Mouse (Mus musculus) liver, embryonic 12.5 days (tissue): ENCODE measurements around the gene Ube3b. TPM values are rescaled to one million over a fixed set of nuclear protein-coding genes. Genes with fewer than 3 reads are reported as not detected.

Experiments
- ATAC-seq: fragments of 200-750 bp; cut with Nextera tagmentation; 2 replicates; pipeline ENCODE4 v1.8.0; 2017; ENCODE audit warnings: moderate number of reproducible peaks, mild to moderate bottlenecking, moderate library complexity
- H3K27ac ChIP-seq: fragments of 300-500 bp; sonication (generic); 2 replicates; pipeline ENCODE4 v1.5.1; 2016; ENCODE audit warnings: mild to moderate bottlenecking
- H3K27me3 ChIP-seq: fragments of 300-500 bp; sonication (generic); replicated peaks from 2 replicates; pipeline ENCODE4 v1.6.1; 2016; ENCODE audit warnings: mild to moderate bottlenecking, moderate library complexity
- H3K36me3 ChIP-seq: fragments of 300-500 bp; sonication (generic); 2 replicates; pipeline ENCODE4 v1.6.1; 2016; ENCODE audit warnings: mild to moderate bottlenecking, moderate library complexity
- H3K4me1 ChIP-seq: fragments of 300-500 bp; sonication (generic); 2 replicates; pipeline ENCODE4 v1.6.1; 2016
- H3K4me2 ChIP-seq: fragments of 300-500 bp; sonication (generic); 2 replicates; pipeline ENCODE4 v1.6.1; 2016; ENCODE audit warnings: mild to moderate bottlenecking, moderate library complexity
- H3K4me3 ChIP-seq: fragments of 300-500 bp; sonication (generic); 2 replicates; pipeline ENCODE4 v1.5.1; 2016; ENCODE audit warnings: mild to moderate bottlenecking, moderate library complexity
- H3K9ac ChIP-seq: fragments of 300-500 bp; sonication (generic); 2 replicates; pipeline ENCODE4 v1.6.1; 2016; ENCODE audit warnings: mild to moderate bottlenecking, moderate library complexity
- H3K9me3 ChIP-seq: fragments of 300-500 bp; sonication (generic); replicated peaks from 2 replicates; pipeline ENCODE4 v1.6.1; 2016; ENCODE audit warnings: mild to moderate bottlenecking, moderate library complexity
- WGBS: fragments of 180-500 bp; shearing (Covaris S2); methylation state at CpG from one replicate; pipeline ENCODE4 v1.1.7; 2016; ENCODE audit not compliant: insufficient replicate concordance; 5-methylcytosine and 5-hydroxymethylcytosine counted together
- polyA plus RNA-seq: library from polyadenylated mRNA; unstranded; fragments of >200 nt; fragmentation: Nextera tagmentation; extraction: Ambion mirVana; gene quantifications from 2 replicates; pipeline ENCODE4 v1.2.1, GENCODE M21; 2016

Gene Ube3b
- polyA plus RNA-seq, 1 experiment from 2014 or later = 26.5 TPM

DNA sequence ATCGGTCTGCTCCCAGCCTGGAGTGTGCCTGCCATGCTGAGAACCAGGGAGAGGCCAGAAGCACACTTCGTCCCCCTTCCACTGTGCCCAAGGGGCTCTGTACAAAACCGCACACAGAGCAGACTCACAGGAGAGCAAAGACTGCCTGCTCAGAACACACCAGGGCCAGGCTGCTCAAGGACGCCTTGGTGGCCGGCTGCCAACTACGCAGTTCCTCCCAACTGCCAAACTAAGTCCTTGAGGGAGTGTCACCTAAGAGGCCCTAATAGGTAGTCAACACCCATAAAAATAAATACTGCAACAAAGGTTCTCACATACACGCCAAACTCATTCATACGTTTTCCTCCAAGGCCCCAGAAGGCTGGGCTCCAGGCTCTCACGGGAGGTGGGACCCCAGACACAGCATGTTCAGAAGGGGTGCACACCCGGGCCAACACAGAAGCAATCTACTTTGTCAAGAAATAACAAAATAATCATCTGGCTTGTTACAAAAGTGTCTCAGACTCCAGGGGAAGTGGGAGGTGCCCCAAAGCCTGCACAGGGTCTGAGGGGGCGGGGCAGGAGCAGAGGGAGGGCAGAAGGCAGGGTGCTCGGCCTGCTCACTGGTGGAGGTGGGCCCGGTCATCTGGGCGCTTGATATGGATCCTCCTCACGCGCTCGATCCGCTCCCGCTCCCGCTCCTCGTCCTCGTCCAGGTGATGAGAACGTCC, 15.2 kb upstream of the Ube3b start:
- Histone ChIP-seq H3K9ac (no peak overlapping the region), H3K27ac (no peak overlapping the region)
- no peak for ATAC-seq

GRCm38 (mm10) chr5:114368121-114368520, 12.3 kb upstream of the Ube3b start:
- Histone ChIP-seq H3K4me3 (no peak overlapping the region), H3K27me3 (no peaks in the 10 kb centered on the region), H3K9ac (no peak overlapping the region), H3K36me3 (peaks cover 85% of the 10 kb centered on the region), H3K4me1 (peaks cover 36% of the 10 kb centered on the region), H3K27ac (no peak overlapping the region), H3K4me2 (no peak overlapping the region), H3K9me3 (no peaks in the 10 kb centered on the region)
- 85% methylated on average over 14 of the region's 14 CpGs for WGBS
- ATAC-seq = no peak

More for the DNA sequence above, 15.2 kb upstream of the Ube3b start:
- Histone ChIP-seq H3K9me3 (no peaks in the 10 kb centered on the region), H3K4me2 (no peak overlapping the region), H3K27me3 (no peaks in the 10 kb centered on the region), H3K4me1 (peaks cover 8% of the 10 kb centered on the region), H3K36me3 (peaks cover 91% of the 10 kb centered on the region), H3K4me3 (no peak overlapping the region)
- 83% methylated on average over 23 of the region's 23 CpGs for WGBS

- Histone ChIP-seq H3K9me3 (no peaks in the 10 kb centered on the region), H3K4me3 (no peak overlapping the region), H3K36me3 (peaks cover 85% of the 10 kb centered on the region), H3K27me3 (no peaks in the 10 kb centered on the region), H3K4me1 (peaks cover 45% of the 10 kb centered on the region), H3K4me2 (no peak overlapping the region), H3K27ac (no peak overlapping the region), H3K9ac (no peak overlapping the region)
- ATAC-seq = no peak
- 84% methylated on average over 16 of the region's 16 CpGs for WGBS
These were observed 11.5 kb upstream of the Ube3b start for GRCm38 (mm10) chr5:114368803-114369496.

DNA sequence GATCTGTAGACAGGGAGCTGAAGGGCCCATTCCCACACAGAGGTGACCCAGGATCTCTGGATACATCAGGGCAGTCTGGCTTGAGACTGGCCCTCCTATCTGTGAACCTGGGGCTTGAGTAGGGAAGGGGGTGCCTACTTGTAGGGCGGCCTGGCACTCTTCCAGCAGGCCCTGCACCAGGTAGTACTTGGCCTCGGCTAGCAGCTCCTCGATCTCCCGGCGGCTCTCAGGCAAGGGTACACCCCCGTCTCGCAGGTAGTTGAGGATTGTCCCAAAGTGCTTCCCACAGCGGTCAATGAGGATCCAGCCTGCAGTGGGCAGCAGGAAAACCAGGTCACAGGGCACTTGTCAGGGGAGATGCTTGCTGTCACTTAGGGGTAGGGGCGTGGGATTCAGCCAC, 10.5 kb upstream of the Ube3b start:
- Histone ChIP-seq H3K9me3 (no peaks in the 10 kb centered on the region), H3K4me3 (no peak overlapping the region), H3K9ac (no peak overlapping the region), H3K36me3 (peaks cover 85% of the 10 kb centered on the region), H3K27ac (peak overlapping the region; percentile 52), H3K4me1 (peaks cover 54% of the 10 kb centered on the region), H3K27me3 (no peaks in the 10 kb centered on the region), H3K4me2 (no peak overlapping the region)
- 90% methylated on average over 9 of the region's 9 CpGs for WGBS
- ATAC-seq = no peak

GRCm38 (mm10) chr5:114370371-114370776, 10.0 kb upstream of the Ube3b start:
- no peak for ATAC-seq

GRCm38 (mm10) chr5:114371331-114371730, 9.1 kb upstream of the Ube3b start:
- 2% methylated on average over 3 of the region's 3 CpGs for WGBS
- Histone ChIP-seq H3K9me3 (no peaks in the 10 kb centered on the region), H3K4me2 (peak overlapping the region; percentile 60), H3K27ac (peak overlapping the region; percentile 77), H3K36me3 (peaks cover 83% of the 10 kb centered on the region), H3K4me3 (peak overlapping the region; percentile 23), H3K4me1 (peaks cover 69% of the 10 kb centered on the region), H3K9ac (peak overlapping the region; percentile 46), H3K27me3 (no peaks in the 10 kb centered on the region)
- peak; percentile 77 for ATAC-seq

More at GRCm38 (mm10) chr5:114370371-114370776, 10.0 kb upstream of the Ube3b start:
- Histone ChIP-seq H3K4me1 (peaks cover 59% of the 10 kb centered on the region), H3K27me3 (no peaks in the 10 kb centered on the region), H3K27ac (peak overlapping the region; percentile 77), H3K9ac (peak overlapping the region; percentile 46; the same call in 1 of the 2 replicates), H3K9me3 (no peaks in the 10 kb centered on the region), H3K4me3 (no peak overlapping the region), H3K36me3 (peaks cover 84% of the 10 kb centered on the region), H3K4me2 (peak overlapping the region; percentile 60; the same call in 1 of the 2 replicates)
- 51% methylated on average over 9 of the region's 9 CpGs for WGBS

GRCm38 (mm10) chr5:114371731-114372473, 8.5 kb upstream of the Ube3b start:
- H3K4me3 ChIP-seq = peak overlapping the region; percentile 23
- no peaks in the 10 kb centered on the region for H3K27me3 ChIP-seq
- ATAC-seq = 0 out of 2 replicates have a peak, but pooled peaks have one; percentile 8
- peak overlapping the region; percentile 77 for H3K27ac ChIP-seq
- peaks cover 77% of the 10 kb centered on the region for H3K36me3 ChIP-seq
- H3K9ac ChIP-seq = peak overlapping the region; percentile 46
- H3K4me1 ChIP-seq = peaks cover 74% of the 10 kb centered on the region
- 21% methylated on average over 25 of the region's 25 CpGs for WGBS
- peak overlapping the region; percentile 60 for H3K4me2 ChIP-seq
- no peaks in the 10 kb centered on the region for H3K9me3 ChIP-seq

DNA sequence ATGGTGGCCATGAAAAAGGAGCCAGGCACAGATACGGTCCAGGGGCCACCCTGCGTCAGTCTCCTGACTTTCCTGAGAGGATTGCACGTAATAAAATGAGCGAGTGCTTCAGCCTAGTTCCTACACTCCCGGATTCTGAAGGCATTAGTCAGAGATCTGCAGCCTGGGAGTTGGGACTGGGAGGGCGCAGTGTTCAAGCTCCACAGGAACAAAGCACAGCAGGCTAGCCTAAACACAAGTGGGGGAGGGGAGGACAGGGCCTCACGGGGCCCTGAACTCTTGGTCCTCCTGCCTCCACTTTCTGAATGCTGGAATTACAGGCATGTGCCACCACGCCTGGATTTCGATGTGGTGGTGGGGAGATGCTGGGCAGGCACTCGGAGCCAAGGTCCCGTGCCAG, 7.8 kb upstream of the Ube3b start:
- peaks cover 81% of the 10 kb centered on the region for H3K4me1 ChIP-seq
- no peaks in the 10 kb centered on the region for H3K9me3 ChIP-seq
- WGBS = 56% methylated on average over 11 of the region's 11 CpGs
- peaks cover 70% of the 10 kb centered on the region for H3K36me3 ChIP-seq
- H3K9ac ChIP-seq = no peak overlapping the region
- no peak overlapping the region for H3K4me3 ChIP-seq
- no peaks in the 10 kb centered on the region for H3K27me3 ChIP-seq
- peak overlapping the region; percentile 60 for H3K4me2 ChIP-seq
- H3K27ac ChIP-seq = peak overlapping the region; percentile 77
- ATAC-seq = no peak

GRCm38 (mm10) chr5:114373174-114373573, 7.2 kb upstream of the Ube3b start:
- WGBS = 80% methylated on average over 11 of the region's 11 CpGs
- no peak for ATAC-seq
- Histone ChIP-seq H3K4me1 (peaks cover 87% of the 10 kb centered on the region), H3K27me3 (no peaks in the 10 kb centered on the region), H3K9ac (no peak overlapping the region), H3K9me3 (no peaks in the 10 kb centered on the region), H3K36me3 (peaks cover 64% of the 10 kb centered on the region), H3K4me3 (no peak overlapping the region), H3K4me2 (no peak overlapping the region), H3K27ac (peak overlapping the region; percentile 77; the same call in 1 of the 2 replicates)

DNA sequence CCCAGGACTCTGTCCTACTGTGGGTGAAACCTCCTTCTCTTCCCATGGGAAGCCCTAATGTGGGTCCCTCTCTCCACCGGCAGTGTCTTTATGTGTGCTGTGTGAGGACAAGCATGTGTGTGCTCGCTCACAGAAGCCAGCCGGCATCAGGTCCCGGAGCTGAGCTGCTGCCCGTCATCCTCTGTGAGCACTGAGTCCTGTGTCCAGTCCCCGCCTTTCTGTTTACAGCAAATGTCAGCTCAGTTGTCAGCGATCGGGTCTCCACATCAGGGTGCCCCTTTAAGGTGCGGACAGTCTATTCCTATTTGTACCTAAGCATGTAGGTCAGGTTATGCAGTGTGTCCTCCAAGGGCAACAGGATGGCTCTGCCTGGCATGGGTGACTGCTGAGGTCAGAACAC, 6.8 kb upstream of the Ube3b start:
- H3K4me3 ChIP-seq = no peak overlapping the region
- H3K27me3 ChIP-seq = no peaks in the 10 kb centered on the region
- no peak overlapping the region for H3K4me2 ChIP-seq
- no peaks in the 10 kb centered on the region for H3K9me3 ChIP-seq
- 0 out of 2 replicates have a peak overlapping the region, but pooled peaks have one; percentile 52 for H3K27ac ChIP-seq
- no peak overlapping the region for H3K9ac ChIP-seq
- peaks cover 91% of the 10 kb centered on the region for H3K4me1 ChIP-seq
- WGBS = 83% methylated on average over 9 of the region's 9 CpGs
- ATAC-seq = no peak
- H3K36me3 ChIP-seq = peaks cover 60% of the 10 kb centered on the region

DNA sequence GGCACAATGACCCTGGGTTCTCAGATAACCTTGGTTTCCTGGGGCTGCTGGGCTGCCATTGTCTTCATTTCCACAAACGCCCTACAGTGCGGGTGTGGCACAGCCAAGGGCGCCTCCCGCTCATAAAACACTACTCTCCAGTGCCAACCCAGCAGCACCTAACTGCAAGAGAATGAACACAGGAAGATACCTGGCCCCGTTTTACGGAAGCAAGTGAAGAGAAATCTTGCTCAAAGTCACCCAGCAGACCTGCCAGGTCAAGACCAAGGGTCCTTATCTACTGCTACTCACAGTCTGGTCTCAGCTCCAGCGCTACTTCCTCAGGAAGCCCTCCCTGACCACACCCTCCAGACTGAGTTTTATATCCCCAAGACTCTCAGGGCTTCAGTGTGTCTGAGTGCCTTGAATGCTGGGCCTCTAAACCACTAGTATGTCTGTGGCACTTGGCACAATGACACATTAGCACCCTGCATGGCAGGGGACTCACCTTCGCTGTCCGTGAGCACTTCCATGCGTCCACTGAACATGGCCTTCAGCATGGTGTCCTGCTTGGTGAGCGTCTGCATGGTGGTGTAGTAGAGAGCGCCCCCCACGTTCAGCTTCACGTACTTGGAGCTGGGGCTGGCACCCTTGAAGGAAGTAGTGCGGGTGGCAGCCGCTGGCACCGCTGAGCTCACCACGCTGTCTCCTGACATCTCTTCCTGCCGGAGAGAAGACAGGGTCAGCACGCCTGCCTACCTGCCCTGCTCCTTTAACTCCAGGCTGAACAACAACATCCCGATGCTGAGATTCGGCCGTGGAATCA, 5.8 kb upstream of the Ube3b start:
- 29% methylated on average over 23 of the region's 23 CpGs for WGBS
- 0 out of 2 replicates have a peak overlapping the region, but pooled peaks have one; percentile 2 for H3K4me3 ChIP-seq
- ATAC-seq = peak; percentile 53
- H3K27me3 ChIP-seq = no peaks in the 10 kb centered on the region
- peak overlapping the region; percentile 52 for H3K4me2 ChIP-seq
- peak overlapping the region; percentile 52 for H3K27ac ChIP-seq
- peaks cover 50% of the 10 kb centered on the region for H3K36me3 ChIP-seq
- H3K9me3 ChIP-seq = no peaks in the 10 kb centered on the region
- peaks cover 100% of the 10 kb centered on the region for H3K4me1 ChIP-seq
- H3K9ac ChIP-seq = peak overlapping the region; percentile 15; the same call in 1 of the 2 replicates
